Mouse (Mus musculus) yolk sac, embryonic 10.5 days (tissue): Measurements from ENCODE around the gene Vcp.
"Not testable (repeated sequence)": the region's sequence is repeated elsewhere in the genome, so short reads cannot be mapped to it uniquely, and the experiment has no call there.

Experiments used
- DNase-seq: peaks from one replicate; pipeline ENCODE4 v3.0.0-alpha.2; 2017; ENCODE audit warnings: low spot score

Vcp gene

GRCm38 (mm10) chr4:43029749-43030148, 29.4 kb upstream of the Vcp start:
- DNase-seq, result no peak

- no peak for DNase-seq
Measured at GRCm38 (mm10) chr4:43029121-43029520, 28.8 kb upstream of the Vcp start.

- DNase-seq, result peak; percentile 95
Measured at GRCm38 (mm10) chr4:43025084-43025960, 25.0 kb upstream of the Vcp start, which contains the start of gene Pigo. TSS of gene Pigo (minus strand) at chr4:43025819.

- DNase-seq, result no peak
Measured at GRCm38 (mm10) chr4:43024673-43025072, 24.4 kb upstream of the Vcp start.

GRCm38 (mm10) chr4:43021341-43021740, 21.0 kb upstream of the Vcp start:
- DNase-seq, result no peak

GRCm38 (mm10) chr4:43020876-43021275, 20.6 kb upstream of the Vcp start:
- no peak for DNase-seq

GRCm38 (mm10) chr4:43019641-43020465, 19.5 kb upstream of the Vcp start:
- DNase-seq, result no peak

- no peak for DNase-seq
Measured at GRCm38 (mm10) chr4:43019176-43019575, 18.9 kb upstream of the Vcp start.

GRCm38 (mm10) chr4:43018156-43018555, 17.8 kb upstream of the Vcp start:
- DNase-seq, result no peak

GRCm38 (mm10) chr4:43012091-43012490, 11.8 kb upstream of the Vcp start:
- no peak for DNase-seq

- DNase-seq, result peak; percentile 90
Measured at GRCm38 (mm10) chr4:43010161-43011038, 10.1 kb upstream of the Vcp start, which contains the start of gene Fancg. TSS of gene Fancg (minus strand) at chr4:43010506.

- DNase-seq, result no peak
Measured at GRCm38 (mm10) chr4:43005765-43006164, 5.5 kb upstream of the Vcp start.

GRCm38 (mm10) chr4:43004951-43005350, 4.6 kb upstream of the Vcp start:
- DNase-seq, result no peak

- DNase-seq, result peak; percentile 48
Measured at GRCm38 (mm10) chr4:43002756-43003439, 2.6 kb upstream of the Vcp start.

- DNase-seq, result no peak
Measured at GRCm38 (mm10) chr4:43001272-43001671, 965 bp upstream of the Vcp start.

GRCm38 (mm10) chr4:42999451-43000140, 711 bp downstream of the Vcp start:
- DNase-seq, result peak; percentile 91

- no peak for DNase-seq
Measured at GRCm38 (mm10) chr4:42998022-42998421, 2.3 kb downstream of the Vcp start.

GRCm38 (mm10) chr4:42988296-42988695, 12.0 kb downstream of the Vcp start:
- DNase-seq, result no peak

GRCm38 (mm10) chr4:42980467-42980866, 19.8 kb downstream of the Vcp start:
- not testable (repeated sequence) for DNase-seq

- DNase-seq, result no peak
Measured at GRCm38 (mm10) chr4:42978062-42978461, 22.2 kb downstream of the Vcp start.

GRCm38 (mm10) chr4:42973868-42974267, 26.4 kb downstream of the Vcp start:
- no peak for DNase-seq
